Mouse (Mus musculus): Measurements from ENCODE around the gene H2-D1. TPM values are rescaled to one million over a fixed set of nuclear protein-coding genes. Genes with fewer than 3 reads are reported as not detected.
"Not testable (repeated sequence)": the region's sequence is repeated elsewhere in the genome, so short reads cannot be mapped to it uniquely, and the experiment has no call there.

The H2-D1 gene
- polyA plus RNA-seq, 1 experiment from 2014 or later, result 90.8 TPM

- H3K4me1 ChIP-seq (replicated peaks; ENCODE audit: control insufficient read depth, insufficient read depth, low read length), result no peaks in the 10 kb centered on the region
- no peak overlapping the region for H3K4me2 ChIP-seq
- ATAC-seq (replicated peaks; ENCODE audit: low FRiP score) (no peak), DNase-seq (ENCODE audit: low spot score) (no peak)
- H3K9ac ChIP-seq (ENCODE audit: low read depth, low read length), result no peak overlapping the region
- no peaks in the 10 kb centered on the region for H3K36me3 ChIP-seq (ENCODE audit: control insufficient read depth, insufficient read depth, low read length)
- 0 out of 2 replicates have a peak, but pooled peaks cover 4% of the 10 kb centered on the region for H3K27me3 ChIP-seq (replicated peaks; ENCODE audit: control insufficient read depth, insufficient read depth, low read length)
- H3K27ac ChIP-seq (ENCODE audit: low read depth, low read length), result no peak overlapping the region
- H3K4me3 ChIP-seq (ENCODE audit: low read depth, low read length), result no peak overlapping the region
- WGBS, result 86% methylated on average over 2 of the region's 2 CpGs
- H3K9me3 ChIP-seq (ENCODE audit: control insufficient read depth, low read length), result no peaks in the 10 kb centered on the region
These were observed 40.7 kb downstream of the H2-D1 start for GRCm38 (mm10) chr17:35303271-35303670.

- DNase-seq (ENCODE audit: low spot score) (no peak), ATAC-seq (replicated peaks; ENCODE audit: low FRiP score) (peak; percentile 31; the same call in 1 of the 2 replicates)
- H3K9me3 ChIP-seq (ENCODE audit: control insufficient read depth, low read length), result no peaks in the 10 kb centered on the region
- no peak overlapping the region for H3K9ac ChIP-seq (ENCODE audit: low read depth, low read length)
- no peak overlapping the region for H3K4me2 ChIP-seq
- H3K27ac ChIP-seq (ENCODE audit: low read depth, low read length), result no peak overlapping the region
- H3K4me1 ChIP-seq (replicated peaks; ENCODE audit: control insufficient read depth, insufficient read depth, low read length), result no peaks in the 10 kb centered on the region
- no peak overlapping the region for H3K4me3 ChIP-seq (ENCODE audit: low read depth, low read length)
- 80% methylated on average over 10 of the region's 10 CpGs for WGBS
- no peaks in the 10 kb centered on the region for H3K36me3 ChIP-seq (ENCODE audit: control insufficient read depth, insufficient read depth, low read length)
- 0 out of 2 replicates have a peak, but pooled peaks cover 4% of the 10 kb centered on the region for H3K27me3 ChIP-seq (replicated peaks; ENCODE audit: control insufficient read depth, insufficient read depth, low read length)
These were observed 41.3 kb downstream of the H2-D1 start for GRCm38 (mm10) chr17:35303756-35304350.

GRCm38 (mm10) chr17:35304478-35304877 is 41.9 kb downstream of the H2-D1 start:
- Histone ChIP-seq H3K9me3 (ENCODE audit: control insufficient read depth, low read length) (no peaks in the 10 kb centered on the region), H3K36me3 (ENCODE audit: control insufficient read depth, insufficient read depth, low read length) (no peaks in the 10 kb centered on the region), H3K27me3 (replicated peaks; ENCODE audit: control insufficient read depth, insufficient read depth, low read length) (0 out of 2 replicates have a peak, but pooled peaks cover 4% of the 10 kb centered on the region), H3K4me2 (no peak overlapping the region), H3K4me3 (ENCODE audit: low read depth, low read length) (no peak overlapping the region), H3K9ac (ENCODE audit: low read depth, low read length) (no peak overlapping the region), H3K27ac (ENCODE audit: low read depth, low read length) (no peak overlapping the region), H3K4me1 (replicated peaks; ENCODE audit: control insufficient read depth, insufficient read depth, low read length) (no peaks in the 10 kb centered on the region)
- 63% methylated on average over 6 of the region's 6 CpGs for WGBS
- no peak for ATAC-seq (replicated peaks; ENCODE audit: low FRiP score)
- no peak for DNase-seq (ENCODE audit: low spot score)

DNA sequence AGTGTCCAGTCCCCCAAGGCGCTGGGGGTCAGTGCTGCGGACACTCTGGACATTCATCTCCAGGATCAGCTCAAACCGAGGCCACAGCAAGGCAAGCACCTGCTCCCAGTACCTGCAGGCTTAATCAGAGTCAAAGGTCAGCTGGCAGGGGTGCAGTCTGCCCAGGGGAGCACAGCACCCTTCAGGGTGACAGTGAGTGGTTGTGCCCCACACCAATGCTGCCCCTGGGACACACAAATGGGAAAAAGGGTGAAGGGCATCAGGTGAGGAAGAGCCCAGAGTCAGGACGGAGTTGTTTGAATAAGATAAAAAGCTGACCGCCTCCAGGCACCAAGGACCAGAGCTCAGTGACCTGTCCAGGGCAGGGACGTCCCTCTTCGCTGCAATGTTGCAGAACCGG is 42.4 kb downstream of the H2-D1 start:
- 69% methylated on average over 8 of the region's 8 CpGs for WGBS
- H3K9ac ChIP-seq (ENCODE audit: low read depth, low read length); H3K36me3 ChIP-seq (ENCODE audit: control insufficient read depth, insufficient read depth, low read length); H3K4me2 ChIP-seq; H3K27me3 ChIP-seq (replicated peaks; ENCODE audit: control insufficient read depth, insufficient read depth, low read length); H3K27ac ChIP-seq (ENCODE audit: low read depth, low read length); ATAC-seq (replicated peaks; ENCODE audit: low FRiP score); H3K4me3 ChIP-seq (ENCODE audit: low read depth, low read length); DNase-seq (ENCODE audit: low spot score); H3K9me3 ChIP-seq (ENCODE audit: control insufficient read depth, low read length); H3K4me1 ChIP-seq (replicated peaks; ENCODE audit: control insufficient read depth, insufficient read depth, low read length): not testable (repeated sequence)

Small RNAs within 50 kb of the gene (microRNA-seq; reads per million reads assigned to microRNA genes)
- gene Mir6975 (ENCODE audit: borderline number of aligned reads) (2.5 reads per million), gene Mir8094 (ENCODE audit: borderline number of aligned reads) (2.5 reads per million)

Other genes starting within 250 kb of the H2-D1 start
- gene Vwa7, start 246.2 kb upstream of the H2-D1 start, polyA plus RNA-seq (2014; fragmentation: Nextera tagmentation; extraction: Ambion mirVana), result 0.16 TPM in 2 replicates
- gene Sapcd1, start 234.7 kb upstream of the H2-D1 start, polyA plus RNA-seq (2014; fragmentation: Nextera tagmentation; extraction: Ambion mirVana), result 6.9 and 8.5 TPM in 2 replicates
- 3.8 and 4.7 TPM in 2 replicates for gene Msh5, start 216.0 kb upstream of the H2-D1 start, polyA plus RNA-seq (2014; fragmentation: Nextera tagmentation; extraction: Ambion mirVana)
- gene Clic1, start 212.8 kb upstream of the H2-D1 start, polyA plus RNA-seq (2014; fragmentation: Nextera tagmentation; extraction: Ambion mirVana), result 118 and 134 TPM in 2 replicates
- 124 and 132 TPM in 2 replicates for gene Ddah2, start 203.7 kb upstream of the H2-D1 start, polyA plus RNA-seq (2014; fragmentation: Nextera tagmentation; extraction: Ambion mirVana)
- gene Ly6g6c, start 197.3 kb upstream of the H2-D1 start, polyA plus RNA-seq (2014; fragmentation: Nextera tagmentation; extraction: Ambion mirVana), result 0.34 and 1.8 TPM in 2 replicates
- gene Mpig6b, start 196.5 kb upstream of the H2-D1 start, polyA plus RNA-seq (2014; fragmentation: Nextera tagmentation; extraction: Ambion mirVana), result 8.4 and 11.2 TPM in 2 replicates
- gene Ly6g6e, start 185.8 kb upstream of the H2-D1 start, polyA plus RNA-seq (2014; fragmentation: Nextera tagmentation; extraction: Ambion mirVana), result 0.57 TPM in 1 of 2 replicates, not detected in the other
- 0.44 and 0.78 TPM in 2 replicates for gene Ly6g6d, start 184.7 kb upstream of the H2-D1 start, polyA plus RNA-seq (2014; fragmentation: Nextera tagmentation; extraction: Ambion mirVana)
- 12.8 and 13.5 TPM in 2 replicates for gene Ly6g6f, start 177.1 kb upstream of the H2-D1 start, polyA plus RNA-seq (2014; fragmentation: Nextera tagmentation; extraction: Ambion mirVana)
- 71.6 and 79.8 TPM in 2 replicates for gene Abhd16a, start 173.5 kb upstream of the H2-D1 start, polyA plus RNA-seq (2014; fragmentation: Nextera tagmentation; extraction: Ambion mirVana)
- not detected in 2 replicates for gene Ly6g5c, start 154.5 kb upstream of the H2-D1 start, polyA plus RNA-seq (2014; fragmentation: Nextera tagmentation; extraction: Ambion mirVana)
- 0.69 and 0.89 TPM in 2 replicates for gene Ly6g5b, start 147.3 kb upstream of the H2-D1 start, polyA plus RNA-seq (2014; fragmentation: Nextera tagmentation; extraction: Ambion mirVana)
- 23.7 and 25.2 TPM in 2 replicates for gene Gpank1, start 141.3 kb upstream of the H2-D1 start, polyA plus RNA-seq (2014; fragmentation: Nextera tagmentation; extraction: Ambion mirVana)
- 246 and 259 TPM in 2 replicates for gene Csnk2b, start 140.7 kb upstream of the H2-D1 start, polyA plus RNA-seq (2014; fragmentation: Nextera tagmentation; extraction: Ambion mirVana)
- 6.0 and 7.1 TPM in 2 replicates for gene D17H6S53E, start 136.4 kb upstream of the H2-D1 start, polyA plus RNA-seq (2014; fragmentation: Nextera tagmentation; extraction: Ambion mirVana)
- gene Apom, start 130.7 kb upstream of the H2-D1 start, polyA plus RNA-seq (2014; fragmentation: Nextera tagmentation; extraction: Ambion mirVana), result 429 and 459 TPM in 2 replicates
- 61.4 and 73.6 TPM in 2 replicates for gene Bag6, start 127.6 kb upstream of the H2-D1 start, polyA plus RNA-seq (2014; fragmentation: Nextera tagmentation; extraction: Ambion mirVana)
- gene Prrc2a, start 97.8 kb upstream of the H2-D1 start, polyA plus RNA-seq (2014; fragmentation: Nextera tagmentation; extraction: Ambion mirVana), result 169 and 205 TPM in 2 replicates
- gene Aif1, start 86.7 kb upstream of the H2-D1 start, polyA plus RNA-seq (2014; fragmentation: Nextera tagmentation; extraction: Ambion mirVana), result 13.9 and 20.0 TPM in 2 replicates
- 24.1 and 28.1 TPM in 2 replicates for gene Lst1, start 74.3 kb upstream of the H2-D1 start, polyA plus RNA-seq (2014; fragmentation: Nextera tagmentation; extraction: Ambion mirVana)
- 0.70 and 0.78 TPM in 2 replicates for gene Ltb, start 68.3 kb upstream of the H2-D1 start, polyA plus RNA-seq (2014; fragmentation: Nextera tagmentation; extraction: Ambion mirVana)
- 0.47 and 0.53 TPM in 2 replicates for gene Tnf, start 60.7 kb upstream of the H2-D1 start, polyA plus RNA-seq (2014; fragmentation: Nextera tagmentation; extraction: Ambion mirVana)
- gene Lta, start 57.4 kb upstream of the H2-D1 start, polyA plus RNA-seq (2014; fragmentation: Nextera tagmentation; extraction: Ambion mirVana), result not detected in 2 replicates
- 0.53 TPM in 1 of 2 replicates, not detected in the other for gene Gm16181, start 41.9 kb upstream of the H2-D1 start, polyA plus RNA-seq (2014; fragmentation: Nextera tagmentation; extraction: Ambion mirVana)
- gene Atp6v1g2, start 29.1 kb upstream of the H2-D1 start, polyA plus RNA-seq (2014; fragmentation: Nextera tagmentation; extraction: Ambion mirVana), result 2.6 and 2.9 TPM in 2 replicates
- 4.6 and 5.4 TPM in 2 replicates for gene Nfkbil1, start 26.9 kb upstream of the H2-D1 start, polyA plus RNA-seq (2014; fragmentation: Nextera tagmentation; extraction: Ambion mirVana)
- gene Ddx39b, start 21.0 kb upstream of the H2-D1 start, polyA plus RNA-seq (2014; fragmentation: Nextera tagmentation; extraction: Ambion mirVana), result 432 and 439 TPM in 2 replicates
- 0.40 and 0.60 TPM in 2 replicates for gene H2-Q1, start 57.7 kb downstream of the H2-D1 start, polyA plus RNA-seq (2014; fragmentation: Nextera tagmentation; extraction: Ambion mirVana)
- gene H2-Q2, start 79.5 kb downstream of the H2-D1 start, polyA plus RNA-seq (2014; fragmentation: Nextera tagmentation; extraction: Ambion mirVana), result 1.6 and 2.1 TPM in 2 replicates
- gene H2-Q4, start 116.9 kb downstream of the H2-D1 start, polyA plus RNA-seq (2014; fragmentation: Nextera tagmentation; extraction: Ambion mirVana), result 1.8 and 2.0 TPM in 2 replicates
- 15.2 and 16.4 TPM in 2 replicates for gene H2-Q6, start 162.1 kb downstream of the H2-D1 start, polyA plus RNA-seq (2014; fragmentation: Nextera tagmentation; extraction: Ambion mirVana)
- 29.9 and 30.8 TPM in 2 replicates for gene H2-Q7, start 176.4 kb downstream of the H2-D1 start, polyA plus RNA-seq (2014; fragmentation: Nextera tagmentation; extraction: Ambion mirVana)
- gene H2-Q10, start 207.4 kb downstream of the H2-D1 start, polyA plus RNA-seq (2014; fragmentation: Nextera tagmentation; extraction: Ambion mirVana), result 72.3 and 73.7 TPM in 2 replicates
- not detected in 2 replicates for gene Pou5f1, start 243.3 kb downstream of the H2-D1 start, polyA plus RNA-seq (2014; fragmentation: Nextera tagmentation; extraction: Ambion mirVana)

Data from liver, embryonic 11.5 days (tissue).